Mouse (Mus musculus) hindbrain, postnatal 0 days (tissue): ENCODE results near the gene Socs2. TPM values are rescaled to one million over a fixed set of nuclear protein-coding genes. Genes with fewer than 3 reads are reported as not detected.
A peak's percentile ranks its signal among the peaks of the same experiment; 100 is the strongest.

Source experiments
- ATAC-seq: fragments of 200-750 bp; cut with Nextera tagmentation; 2 replicates; pipeline ENCODE4 v1.8.0; 2017; ENCODE audit warnings: mild to moderate bottlenecking, moderate TSS enrichment, moderate library complexity
- DNase-seq: peaks from one replicate; pipeline ENCODE4 v3.0.0-alpha.2; 2015; ENCODE audit warnings: low spot score
- H3K27ac ChIP-seq: fragments of 300-500 bp; sonication (generic); 2 replicates; pipeline ENCODE4 v1.5.1; 2014; ENCODE audit warnings: mild to moderate bottlenecking
- H3K27me3 ChIP-seq: fragments of 300-500 bp; sonication (generic); 2 replicates; pipeline ENCODE4 v1.6.1; 2014; ENCODE audit warnings: low read length, mixed read lengths; ENCODE audit not compliant: insufficient read depth
- H3K36me3 ChIP-seq: fragments of 300-500 bp; sonication (generic); 2 replicates; pipeline ENCODE4 v1.6.1; 2014; ENCODE audit warnings: low read length, mixed read lengths; ENCODE audit not compliant: insufficient read depth
- H3K4me1 ChIP-seq: fragments of 300-500 bp; sonication (generic); 2 replicates; pipeline ENCODE4 v1.6.1; 2014; ENCODE audit warnings: antibody characterized with exemption, low read length, mixed read lengths; ENCODE audit not compliant: insufficient read depth
- H3K4me2 ChIP-seq: fragments of 300-500 bp; sonication (generic); 2 replicates; pipeline ENCODE4 v1.6.1; 2014; ENCODE audit warnings: low read depth, mild to moderate bottlenecking, low read length, moderate library complexity, mixed read lengths
- H3K4me3 ChIP-seq: fragments of 300-500 bp; sonication (generic); 2 replicates; pipeline ENCODE4 v1.5.1; 2014; ENCODE audit warnings: low read length
- H3K9ac ChIP-seq: fragments of 300-500 bp; sonication (generic); replicated peaks from 2 replicates; pipeline ENCODE4 v1.6.1; 2014; ENCODE audit warnings: mild to moderate bottlenecking, low read length, moderate library complexity, mixed read lengths
- H3K9me3 ChIP-seq: fragments of 300-500 bp; sonication (generic); 2 replicates; pipeline ENCODE4 v1.6.1; 2016; ENCODE audit warnings: low read length, mixed read lengths
- CTCF ChIP-seq: IDR thresholded peaks from 2 replicates; pipeline ENCODE4 v1.5.1; 2016; ENCODE audit warnings: antibody characterized with exemption, control low read depth, low read depth
- WGBS: fragments of 180-500 bp; shearing (Covaris S2); extraction: QIAGEN DNeasy Blood & Tissue Kit; methylation state at CpG from one replicate; pipeline ENCODE4 v1.1.7; 2014; 5-methylcytosine and 5-hydroxymethylcytosine counted together
- polyA plus RNA-seq: library from polyadenylated mRNA; unstranded; fragments of >200 nt; fragmentation: Nextera tagmentation; extraction: Ambion mirVana; gene quantifications from 2 replicates; pipeline ENCODE4 v1.2.1, GENCODE M21; 2015
- total RNA-seq: library from RNA; depleted of rRNA; stranded (reverse); fragments of >200 nt; gene quantifications from 2 replicates; pipeline ENCODE4 v1.2.3, GENCODE M21; 2014

Socs2 gene
- total and polyA plus RNA-seq, 2 experiments from 2014 or later, result 51.7 to 122 TPM

DNA sequence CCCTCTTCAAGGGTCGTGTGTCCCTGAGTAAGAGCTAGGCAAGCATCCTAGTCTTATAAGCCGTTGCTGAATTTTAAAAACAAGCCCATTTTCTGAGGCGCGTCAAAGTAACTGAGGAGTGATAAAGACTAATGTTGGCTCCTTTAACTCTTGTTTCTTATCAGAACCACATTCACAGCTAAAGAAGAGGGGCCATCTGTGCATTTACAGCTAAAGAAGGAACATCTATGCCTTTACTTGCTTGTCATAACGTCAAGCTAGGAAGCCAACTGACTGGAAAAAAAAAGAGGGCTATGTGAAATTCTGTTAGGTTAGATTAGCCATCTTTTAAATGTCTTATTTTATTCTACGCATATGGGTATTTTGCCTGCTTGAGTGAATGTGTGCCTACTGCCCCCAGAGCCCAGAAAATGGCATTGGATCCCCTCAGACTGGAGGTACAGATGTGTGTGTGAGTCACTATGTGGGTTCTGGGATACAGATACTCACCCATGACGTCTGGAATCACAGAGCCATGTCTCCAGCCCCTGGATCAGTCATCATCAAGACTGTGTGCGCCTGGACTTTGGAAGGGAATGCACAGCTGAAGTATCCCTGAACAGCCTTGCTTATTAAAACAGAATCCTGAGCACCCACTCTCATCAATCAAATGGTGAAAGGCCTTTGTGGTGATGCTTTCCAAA, 40.5 kb upstream of the Socs2 start:
- Histone ChIP-seq H3K9me3 (no peaks in the 10 kb centered on the region), H3K4me3 (no peak overlapping the region), H3K4me1 (no peaks in the 10 kb centered on the region), H3K9ac (no peak overlapping the region), H3K27ac (no peak overlapping the region), H3K4me2 (no peak overlapping the region), H3K36me3 (no peaks in the 10 kb centered on the region), H3K27me3 (no peaks in the 10 kb centered on the region)
- TF ChIP-seq CTCF, result no peak
- WGBS, result 83% methylated on average over 8 of the region's 8 CpGs
- DNase-seq (no peak), ATAC-seq (no peak)

DNA sequence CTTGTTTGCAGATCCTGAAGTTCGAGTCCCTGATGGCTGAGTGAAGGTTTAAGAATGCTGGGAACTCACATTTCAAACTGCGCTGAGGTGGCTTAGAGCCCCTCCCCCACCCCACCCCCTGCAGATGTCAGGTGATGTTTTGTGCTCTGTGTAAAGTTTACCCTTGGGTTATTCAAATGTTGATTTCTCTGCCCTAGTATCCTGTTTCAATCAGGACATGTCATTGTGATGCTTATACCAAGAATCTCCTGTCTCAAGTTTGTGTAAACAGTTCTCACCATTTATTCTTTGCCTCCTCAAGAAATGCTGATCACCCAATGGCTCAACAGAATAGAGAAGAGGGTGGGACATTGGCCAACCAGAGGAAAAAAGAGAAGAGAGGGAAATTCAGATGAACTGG, 39.1 kb upstream of the Socs2 start:
- Histone ChIP-seq H3K36me3 (no peaks in the 10 kb centered on the region), H3K4me2 (no peak overlapping the region), H3K4me1 (no peaks in the 10 kb centered on the region), H3K4me3 (no peak overlapping the region), H3K27ac (no peak overlapping the region), H3K27me3 (no peaks in the 10 kb centered on the region), H3K9ac (no peak overlapping the region), H3K9me3 (no peaks in the 10 kb centered on the region)
- DNase-seq (no peak), ATAC-seq (no peak)
- TF ChIP-seq CTCF, result no peak
- WGBS, result 67% methylated on average over 2 of the region's 2 CpGs

DNA sequence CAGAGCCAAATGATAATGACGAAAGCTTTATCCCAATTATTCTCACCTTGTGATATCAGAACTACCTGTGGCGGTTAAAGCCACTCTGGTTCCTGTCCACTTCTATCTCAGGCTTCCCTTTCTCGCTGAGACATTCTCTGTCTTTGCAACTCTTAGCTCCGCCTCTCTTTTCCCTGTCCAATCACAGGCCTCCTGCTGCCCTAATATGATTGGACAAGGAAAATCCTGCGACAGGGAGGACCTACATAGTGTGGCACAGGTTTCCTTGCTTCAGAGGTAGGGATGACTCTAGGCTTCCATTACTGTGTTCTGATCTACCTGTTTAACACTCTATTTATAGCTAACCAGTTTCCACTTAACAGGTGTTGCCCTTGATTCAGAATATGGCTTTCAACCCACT, 36.3 kb upstream of the Socs2 start:
- DNase-seq, result no peak
- Histone ChIP-seq H3K4me3 (no peak overlapping the region), H3K27me3 (no peaks in the 10 kb centered on the region), H3K36me3 (no peaks in the 10 kb centered on the region), H3K9me3 (no peaks in the 10 kb centered on the region), H3K9ac (no peak overlapping the region), H3K27ac (no peak overlapping the region), H3K4me2 (no peak overlapping the region), H3K4me1 (no peaks in the 10 kb centered on the region)
- 88% methylated on average over 5 of the region's 5 CpGs for WGBS
- no peak for TF ChIP-seq CTCF
- no peak for ATAC-seq

DNA sequence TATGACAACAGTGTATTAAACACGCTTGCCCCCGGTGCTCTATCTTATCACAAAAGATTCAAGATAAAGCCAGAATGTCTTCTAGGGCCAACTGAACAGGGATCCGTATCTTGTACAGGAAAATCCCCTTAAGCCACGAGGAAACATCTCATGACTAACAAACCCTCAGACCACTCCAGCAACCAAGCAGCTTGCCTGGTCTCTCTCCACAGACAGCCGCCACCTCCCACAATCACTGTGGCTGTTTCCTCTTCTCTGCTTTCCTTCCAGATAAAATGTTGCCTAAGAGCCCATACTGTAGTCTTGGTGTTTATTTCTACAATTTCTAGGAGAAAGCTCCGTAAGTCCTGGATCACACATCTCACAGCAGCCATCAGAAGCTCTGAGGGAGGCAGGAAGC, 32.1 kb upstream of the Socs2 start:
- TF ChIP-seq CTCF, result no peak
- H3K4me1 ChIP-seq, result no peaks in the 10 kb centered on the region
- H3K36me3 ChIP-seq, result no peaks in the 10 kb centered on the region
- no peak for ATAC-seq
- 91% methylated on average over 6 of the region's 6 CpGs for WGBS
- no peak overlapping the region for H3K27ac ChIP-seq
- no peaks in the 10 kb centered on the region for H3K9me3 ChIP-seq
- H3K27me3 ChIP-seq, result no peaks in the 10 kb centered on the region
- no peak overlapping the region for H3K9ac ChIP-seq
- H3K4me3 ChIP-seq, result no peak overlapping the region
- DNase-seq, result no peak
- H3K4me2 ChIP-seq, result no peak overlapping the region

DNA sequence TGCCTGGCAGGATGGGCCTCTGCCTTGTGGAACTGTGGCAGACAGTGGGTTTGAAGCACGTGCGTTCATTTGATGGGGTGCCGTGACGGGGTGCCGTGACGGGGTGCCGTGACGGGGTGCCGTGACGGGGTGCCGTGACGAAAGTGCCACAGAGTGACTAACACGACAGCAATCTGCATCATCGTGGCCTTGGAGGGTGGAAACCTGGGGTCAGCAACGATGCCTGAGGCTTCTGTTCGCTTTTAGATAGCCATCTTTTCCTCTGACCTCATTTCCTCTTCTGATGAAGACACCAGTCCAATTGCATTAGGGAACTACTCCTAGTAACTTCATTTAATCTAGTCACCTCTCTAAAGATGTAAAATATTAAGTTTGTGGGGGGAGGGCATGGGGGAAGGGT, 31.0 kb upstream of the Socs2 start:
- no peaks in the 10 kb centered on the region for H3K36me3 ChIP-seq
- H3K27me3 ChIP-seq, result no peaks in the 10 kb centered on the region
- H3K27ac ChIP-seq, result no peak overlapping the region
- no peak overlapping the region for H3K4me2 ChIP-seq
- H3K9me3 ChIP-seq, result no peaks in the 10 kb centered on the region
- H3K9ac ChIP-seq, result no peak overlapping the region
- H3K4me1 ChIP-seq, result no peaks in the 10 kb centered on the region
- no peak for DNase-seq
- ATAC-seq, result no peak
- no peak for TF ChIP-seq CTCF
- WGBS, result 96% methylated on average over 16 of the region's 16 CpGs
- H3K4me3 ChIP-seq, result no peak overlapping the region

DNA sequence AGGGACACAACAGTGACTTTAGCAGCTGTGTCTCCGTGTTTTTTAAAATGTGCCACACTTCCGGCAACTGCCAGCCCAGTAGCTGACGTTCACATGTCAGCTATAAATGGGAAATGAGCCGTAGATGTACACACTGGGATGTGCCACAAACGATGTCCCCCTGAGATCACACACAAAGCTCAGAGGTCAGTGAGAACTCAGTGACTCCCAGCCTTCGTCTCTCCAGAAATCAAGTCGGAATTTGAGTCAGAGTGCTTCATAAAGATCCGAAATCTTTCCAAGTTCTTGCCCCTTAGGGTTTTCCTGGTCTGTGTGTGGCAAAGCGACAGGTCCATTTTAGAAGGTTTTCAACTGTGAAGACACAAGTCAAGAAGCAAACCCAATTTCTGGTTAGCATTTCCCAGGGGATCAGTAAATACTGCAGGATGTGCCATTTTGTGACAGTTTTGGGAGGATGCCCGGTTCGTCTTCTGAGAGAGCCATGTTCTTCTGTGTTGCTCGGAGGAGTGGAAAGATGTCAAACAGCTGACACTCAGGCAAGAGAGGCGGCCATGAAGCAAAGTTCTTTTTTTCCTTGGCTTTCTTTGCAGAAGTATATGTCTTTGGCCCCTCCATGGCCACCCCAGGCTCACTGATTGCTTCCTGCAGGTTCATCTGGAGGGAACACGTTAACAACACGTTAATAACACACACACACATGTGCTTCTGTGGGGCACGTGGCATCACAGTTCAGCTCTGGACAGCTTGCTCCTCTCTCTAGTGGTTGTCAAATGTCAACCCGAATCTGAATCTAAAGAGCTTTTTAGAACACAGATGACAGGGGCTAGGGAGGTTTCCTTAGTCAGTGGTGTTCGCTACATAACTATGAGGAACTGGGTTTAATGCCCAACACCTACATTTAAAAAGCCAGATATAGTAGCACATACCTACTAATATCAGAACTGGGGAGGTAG, 28.4 kb upstream of the Socs2 start:
- no peak overlapping the region for H3K27ac ChIP-seq
- ATAC-seq (no peak), DNase-seq (peak; percentile 63)
- no peak overlapping the region for H3K4me3 ChIP-seq
- H3K27me3 ChIP-seq, result no peaks in the 10 kb centered on the region
- no peaks in the 10 kb centered on the region for H3K36me3 ChIP-seq
- no peak overlapping the region for H3K4me2 ChIP-seq
- no peaks in the 10 kb centered on the region for H3K9me3 ChIP-seq
- H3K9ac ChIP-seq, result no peak overlapping the region
- WGBS, result 64% methylated on average over 18 of the region's 18 CpGs
- no peaks in the 10 kb centered on the region for H3K4me1 ChIP-seq
- TF ChIP-seq CTCF, result no peak

DNA sequence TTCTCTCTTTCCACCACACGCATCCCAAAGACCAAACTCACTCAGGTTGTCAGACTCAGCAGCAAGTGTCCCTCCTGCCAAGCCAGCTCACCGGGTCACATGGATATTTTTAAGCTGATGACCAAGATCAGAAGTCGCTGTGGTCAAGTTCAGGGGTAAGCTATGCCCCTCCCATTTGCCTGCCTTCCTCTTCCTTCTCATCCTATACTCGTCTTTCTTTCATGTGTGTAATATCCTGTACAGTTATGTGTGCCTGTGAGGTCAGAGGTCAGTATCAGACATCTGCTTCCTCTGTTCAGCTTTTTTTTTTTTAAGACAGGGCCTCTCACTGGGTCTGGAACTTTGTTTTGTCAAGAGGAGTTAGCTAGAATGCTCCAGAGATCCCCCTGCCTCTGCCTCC, 25.4 kb upstream of the Socs2 start:
- ATAC-seq (no peak), DNase-seq (no peak)
- no peaks in the 10 kb centered on the region for H3K9me3 ChIP-seq
- WGBS, result 79% methylated on average over 4 of the region's 4 CpGs
- no peak overlapping the region for H3K4me3 ChIP-seq
- H3K36me3 ChIP-seq, result no peaks in the 10 kb centered on the region
- no peaks in the 10 kb centered on the region for H3K27me3 ChIP-seq
- H3K4me2 ChIP-seq, result no peak overlapping the region
- TF ChIP-seq CTCF, result no peak
- H3K4me1 ChIP-seq, result no peaks in the 10 kb centered on the region
- H3K27ac ChIP-seq, result no peak overlapping the region
- H3K9ac ChIP-seq, result no peak overlapping the region
